Mouse (Mus musculus): ENCODE results near the gene Plin1.

- TF ChIP-seq CTCF (IDR thresholded peaks at IDR 0.05; ENCODE audit: insufficient read depth, low read length) (no peak), POLR2A (IDR thresholded peaks at IDR 0.05; ENCODE audit: borderline replicate concordance, extremely low read depth, low read depth, low read length) (no peak)
Observed at GRCm38 (mm10) chr7:79734563-79734962, 1.9 kb upstream of the Plin1 start.
